Mouse (Mus musculus) small intestine, adult 2 months (tissue): ENCODE measurements around the gene 6030468B19Rik. TPM values are rescaled to one million over a fixed set of nuclear protein-coding genes. Genes with fewer than 3 reads are reported as not detected.
A peak's percentile ranks its signal among the peaks of the same experiment; 100 is the strongest.

Experiments used
- H3K27ac ChIP-seq: fragments of 200-500 bp; 2 replicates; pipeline ENCODE4 v1.5.1; 2012; ENCODE audit warnings: low read depth, low read length, control low read depth, inconsistent platforms; ENCODE audit not compliant: insufficient read depth
- H3K27me3 ChIP-seq: fragments of 200-500 bp; 2 replicates; pipeline ENCODE4 v1.6.1; 2012; ENCODE audit warnings: mild to moderate bottlenecking, moderate library complexity, low read length, inconsistent platforms; ENCODE audit not compliant: control insufficient read depth, insufficient read depth
- H3K36me3 ChIP-seq: fragments of 200-500 bp; 2 replicates; pipeline ENCODE4 v1.6.1; 2012; ENCODE audit warnings: mild to moderate bottlenecking, low read length, control low read depth, inconsistent platforms; ENCODE audit not compliant: control insufficient read depth, insufficient read depth
- H3K4me1 ChIP-seq: fragments of 200-500 bp; 2 replicates; pipeline ENCODE4 v1.6.1; 2012; ENCODE audit warnings: low read length, inconsistent platforms, mixed read lengths; ENCODE audit not compliant: control insufficient read depth, insufficient read depth, insufficient read length
- H3K4me3 ChIP-seq: fragments of 200-500 bp; 2 replicates; pipeline ENCODE4 v1.5.1; 2012; ENCODE audit warnings: low read depth, mild to moderate bottlenecking, control low read depth, inconsistent platforms, low read length, moderate library complexity
- CTCF ChIP-seq: fragments of 200-500 bp; IDR thresholded peaks from 2 replicates; pipeline ENCODE4 v1.5.1; 2012; ENCODE audit warnings: low read depth, mild to moderate bottlenecking, control low read depth, inconsistent platforms, low read length, moderate library complexity, mixed read lengths; ENCODE audit not compliant: insufficient replicate concordance, insufficient read length; ENCODE audit errors: extremely low read depth
- POLR2A ChIP-seq: fragments of 200-500 bp; IDR thresholded peaks from 2 replicates; pipeline ENCODE4 v1.6.1; 2012; ENCODE audit warnings: low read depth, mild to moderate bottlenecking, control low read depth, inconsistent platforms, low read length, moderate library complexity
- WGBS: fragments of 180-500 bp; shearing (Covaris S2); methylation state at CpG from one replicate; pipeline ENCODE4 v1.1.7; 2018; 5-methylcytosine and 5-hydroxymethylcytosine counted together
- polyA plus RNA-seq: library from polyadenylated mRNA; depleted of rRNA; stranded (reverse); fragments of >200 nt; gene quantifications from 2 replicates; pipeline ENCODE4 v1.2.3, GENCODE M21; 2012; rRNA removed

6030468B19Rik gene
- polyA plus RNA-seq, 1 experiment, result 0.47 TPM

DNA sequence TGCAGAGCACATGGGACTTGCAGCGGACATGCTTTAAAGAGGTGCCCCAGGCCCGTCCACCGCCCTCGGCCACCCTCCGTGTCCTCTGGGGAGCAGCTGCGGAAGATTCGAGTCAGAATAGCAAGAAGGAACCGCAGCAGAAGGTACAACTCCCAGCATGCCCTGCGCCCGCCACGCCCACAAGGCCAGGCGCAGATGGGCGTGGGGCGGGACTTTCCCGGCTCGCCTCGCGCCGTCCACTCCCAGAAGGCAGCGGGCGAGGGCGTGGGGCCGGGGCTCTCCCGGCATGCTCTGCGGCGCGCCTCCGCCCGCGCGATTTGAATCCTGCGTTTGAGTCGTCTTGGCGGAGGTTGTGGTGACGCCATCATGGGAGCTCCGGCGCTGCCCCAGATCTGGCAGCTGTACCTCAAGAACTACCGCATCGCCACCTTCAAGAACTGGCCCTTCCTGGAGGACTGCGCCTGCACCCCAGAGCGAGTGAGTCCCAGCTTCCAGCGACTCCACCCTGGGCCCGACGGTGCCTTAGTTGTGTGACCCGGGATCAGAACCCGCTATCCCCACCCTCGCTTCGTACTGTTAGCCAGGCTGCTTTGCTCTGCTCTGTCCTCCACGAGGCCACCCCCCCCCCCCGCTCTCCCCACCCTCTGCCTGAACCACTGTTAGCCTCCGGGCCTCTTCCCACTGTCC lies 51.7 kb downstream of the 6030468B19Rik start, which contains the start of gene Birc5:
Gene Birc5 (plus strand): TSS at position 267 of the 687 bp plus-strand sequence.
- Histone ChIP-seq H3K27ac (peak within 1 kb of the TSS; percentile 91), H3K27me3 (no peaks in the 10 kb centered on the region), H3K4me1 (peaks cover 13% of the 10 kb centered on the region), H3K4me3 (peak within 1 kb of the TSS; percentile 80), H3K36me3 (0 out of 2 replicates have a peak, but pooled peaks cover 5% of the 10 kb centered on the region)
- TF ChIP-seq POLR2A (peak; percentile 90), CTCF (no peak)
- WGBS, result under 1% methylated on average over 51 of the region's 51 CpGs

- 71% methylated on average over 3 of the region's 3 CpGs for WGBS
- peaks cover 7% of the 10 kb centered on the region; the same call in 1 of the 2 replicates for H3K36me3 ChIP-seq
- H3K4me3 ChIP-seq, result no peak overlapping the region
- no peak for TF ChIP-seq POLR2A
- TF ChIP-seq CTCF, result no peak
- peaks cover 8% of the 10 kb centered on the region; the same call in 1 of the 2 replicates for H3K4me1 ChIP-seq
- no peaks in the 10 kb centered on the region for H3K27me3 ChIP-seq
- H3K27ac ChIP-seq, result peak overlapping the region; percentile 9; the same call in 1 of the 2 replicates
These were observed 55.4 kb downstream of the 6030468B19Rik start for GRCm38 (mm10) chr11:117852875-117853274.

GRCm38 (mm10) chr11:117854241-117854640 lies 56.8 kb downstream of the 6030468B19Rik start:
- H3K27me3 ChIP-seq, result no peaks in the 10 kb centered on the region
- 97% methylated on average over 9 of the region's 9 CpGs for WGBS
- H3K36me3 ChIP-seq, result peaks cover 7% of the 10 kb centered on the region; the same call in 1 of the 2 replicates
- TF ChIP-seq CTCF (no peak), POLR2A (no peak)
- H3K27ac ChIP-seq, result no peak overlapping the region
- peaks cover 3% of the 10 kb centered on the region; the same call in 1 of the 2 replicates for H3K4me1 ChIP-seq
- H3K4me3 ChIP-seq, result no peak overlapping the region

DNA sequence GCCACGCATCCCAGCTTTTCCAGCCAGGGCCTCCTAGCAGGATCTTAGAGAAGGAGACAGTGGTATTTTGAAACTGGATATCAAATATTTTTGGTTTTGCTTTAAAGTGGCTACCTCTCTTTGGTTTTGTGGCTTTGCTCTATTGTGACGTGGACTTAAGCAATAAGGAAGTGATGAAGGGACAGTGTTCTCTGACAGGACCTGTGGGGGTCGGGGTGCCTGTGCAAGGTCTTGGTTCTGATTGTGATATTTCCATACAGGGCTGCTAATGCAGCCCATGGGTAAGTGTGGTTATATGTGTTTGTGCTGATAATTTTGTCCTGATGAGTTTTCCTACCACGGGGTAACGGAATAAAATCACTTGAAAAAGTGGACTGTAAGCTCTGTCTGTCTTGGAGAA lies 57.9 kb downstream of the 6030468B19Rik start:
- TF ChIP-seq CTCF (no peak), POLR2A (no peak)
- Histone ChIP-seq H3K4me1 (peaks cover 4% of the 10 kb centered on the region; the same call in 1 of the 2 replicates), H3K27ac (no peak overlapping the region), H3K36me3 (peaks cover 7% of the 10 kb centered on the region; the same call in 1 of the 2 replicates), H3K4me3 (no peak overlapping the region), H3K27me3 (no peaks in the 10 kb centered on the region)
- 81% methylated on average over 5 of the region's 5 CpGs for WGBS

DNA sequence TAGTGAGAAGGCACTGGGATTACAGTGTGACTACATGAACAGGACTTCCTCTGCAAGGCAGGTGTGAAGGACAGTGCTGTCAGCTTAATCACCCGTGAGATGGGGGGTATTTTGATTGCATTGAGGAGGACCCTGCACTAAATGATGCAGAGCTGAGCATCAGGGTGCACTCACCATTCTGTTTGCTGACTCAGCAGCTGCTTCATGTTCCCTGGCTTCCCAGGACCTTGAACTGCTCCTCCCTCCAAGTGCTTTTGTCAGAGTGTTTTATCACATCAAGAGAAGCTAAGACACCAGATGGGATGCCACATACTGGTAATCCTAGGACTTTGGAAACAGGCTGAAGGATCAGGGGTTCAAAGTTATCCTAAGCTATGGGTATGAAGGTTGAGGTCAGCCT lies 58.5 kb downstream of the 6030468B19Rik start:
- peaks cover 7% of the 10 kb centered on the region for H3K4me1 ChIP-seq
- TF ChIP-seq CTCF, result no peak
- TF ChIP-seq POLR2A, result no peak
- H3K4me3 ChIP-seq, result no peak overlapping the region
- no peaks in the 10 kb centered on the region for H3K27me3 ChIP-seq
- peaks cover 7% of the 10 kb centered on the region; the same call in 1 of the 2 replicates for H3K36me3 ChIP-seq
- 72% methylated on average over 1 of the region's 1 CpGs for WGBS
- H3K27ac ChIP-seq, result no peak overlapping the region

Other genes with a start within 250 kb of the 6030468B19Rik start
- 5.9 and 14.6 TPM in 2 replicates for gene Tnrc6c, start 143.4 kb upstream of the 6030468B19Rik start, polyA plus RNA-seq
- 34.3 and 59.6 TPM in 2 replicates for gene Tmc8, start 15.6 kb upstream of the 6030468B19Rik start, polyA plus RNA-seq
- gene Tmc6, start 15.5 kb upstream of the 6030468B19Rik start, polyA plus RNA-seq, result 53.5 and 84.7 TPM in 2 replicates
- 0.06 TPM in 1 of 2 replicates, not detected in the other for gene Gm20708, start 12.0 kb downstream of the 6030468B19Rik start, polyA plus RNA-seq
- gene Syngr2, start 12.0 kb downstream of the 6030468B19Rik start, polyA plus RNA-seq, result 183 and 229 TPM in 2 replicates
- 4.3 and 11.1 TPM in 2 replicates for gene Afmid, start 28.3 kb downstream of the 6030468B19Rik start, polyA plus RNA-seq
- gene Tk1, start 28.4 kb downstream of the 6030468B19Rik start, polyA plus RNA-seq, result 22.8 and 52.2 TPM in 2 replicates
- 4.3 and 9.5 TPM in 2 replicates for gene Birc5, start 51.6 kb downstream of the 6030468B19Rik start, polyA plus RNA-seq
- gene Tmem235, start 63.1 kb downstream of the 6030468B19Rik start, polyA plus RNA-seq, result 0.11 TPM in 1 of 2 replicates, not detected in the other
- gene Tha1, start 75.8 kb downstream of the 6030468B19Rik start, polyA plus RNA-seq, result 25.8 and 27.7 TPM in 2 replicates
- gene Socs3, start 172.4 kb downstream of the 6030468B19Rik start, polyA plus RNA-seq, result 27.2 and 47.2 TPM in 2 replicates
- gene Pgs1, start 188.6 kb downstream of the 6030468B19Rik start, polyA plus RNA-seq, result 19.8 and 35.0 TPM in 2 replicates